Mouse (Mus musculus): ENCODE results near the gene Larp4. TPM values are rescaled to one million over a fixed set of nuclear protein-coding genes. Genes with fewer than 3 reads are reported as not detected.
"Not testable (repeated sequence)": the region's sequence is repeated elsewhere in the genome, so short reads cannot be mapped to it uniquely, and the experiment has no call there.

The Larp4 gene
- polyA plus RNA-seq, 1 experiment from 2014 or later = 29.5 TPM

- peak overlapping the region; percentile 98 for H3K27ac ChIP-seq
- H3K4me3 ChIP-seq (replicated peaks) = peak overlapping the region; percentile 85
- ATAC-seq (ENCODE audit: insufficient number of reproducible peaks, insufficient read depth, low FRiP score, low TSS enrichment, low read depth) = peak; percentile 95
- WGBS = under 1% methylated on average over 50 of the region's 50 CpGs
- peak overlapping the region; percentile 60 for H3K4me2 ChIP-seq
- 0 out of 2 replicates have a peak, but pooled peaks cover 4% of the 10 kb centered on the region for H3K4me1 ChIP-seq (replicated peaks)
- peak overlapping the region; percentile 82 for H3K9ac ChIP-seq (replicated peaks)
- no peaks in the 10 kb centered on the region for H3K27me3 ChIP-seq
- no peaks in the 10 kb centered on the region for H3K36me3 ChIP-seq
- H3K9me3 ChIP-seq = no peaks in the 10 kb centered on the region
Measured at GRCm38 (mm10) chr15:99972361-99972988, 2.6 kb downstream of the Larp4 start.

- peak overlapping the region; percentile 98 for H3K27ac ChIP-seq
- ATAC-seq (ENCODE audit: insufficient number of reproducible peaks, insufficient read depth, low FRiP score, low TSS enrichment, low read depth) = peak; percentile 85
- under 1% methylated on average over 84 of the region's 84 CpGs for WGBS
- H3K36me3 ChIP-seq = no peaks in the 10 kb centered on the region
- 0 out of 2 replicates have a peak, but pooled peaks cover 4% of the 10 kb centered on the region for H3K4me1 ChIP-seq (replicated peaks)
- H3K4me3 ChIP-seq (replicated peaks) = peak overlapping the region; percentile 85
- no peaks in the 10 kb centered on the region for H3K27me3 ChIP-seq
- H3K4me2 ChIP-seq = peak overlapping the region; percentile 60
- H3K9ac ChIP-seq (replicated peaks) = peak overlapping the region; percentile 82
- H3K9me3 ChIP-seq = no peaks in the 10 kb centered on the region
Measured at GRCm38 (mm10) chr15:99972989-99973911, 3.4 kb downstream of the Larp4 start.

GRCm38 (mm10) chr15:99974476-99975220 lies 4.8 kb downstream of the Larp4 start:
- no peaks in the 10 kb centered on the region for H3K36me3 ChIP-seq

DNA sequence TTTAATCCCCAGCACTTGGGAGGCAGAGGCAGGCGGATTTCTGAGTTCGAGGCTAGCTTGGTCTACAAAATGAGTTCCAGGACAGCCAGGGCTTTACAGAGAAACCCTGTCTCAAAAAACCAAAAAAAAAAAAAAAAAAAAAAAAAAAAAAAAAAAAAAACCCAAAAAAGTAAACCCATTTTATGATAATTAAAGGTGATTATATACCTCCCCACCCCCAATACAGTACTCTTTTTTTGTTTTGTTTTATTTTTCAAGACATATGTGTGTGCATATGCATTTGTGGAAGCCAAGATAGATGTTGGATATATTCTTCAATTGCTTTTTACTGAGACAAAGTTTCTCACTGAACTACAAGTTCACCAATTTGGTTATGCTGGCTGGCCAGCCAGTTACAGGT lies 6.3 kb downstream of the Larp4 start:
- not testable (repeated sequence) for H3K4me1 ChIP-seq (replicated peaks); ATAC-seq (ENCODE audit: insufficient number of reproducible peaks, insufficient read depth, low FRiP score, low TSS enrichment, low read depth); H3K9ac ChIP-seq (replicated peaks); H3K4me3 ChIP-seq (replicated peaks); H3K36me3 ChIP-seq; H3K4me2 ChIP-seq; H3K9me3 ChIP-seq; H3K27me3 ChIP-seq; H3K27ac ChIP-seq
- WGBS = 87% methylated on average over 2 of the region's 2 CpGs

More at GRCm38 (mm10) chr15:99974476-99975220, 4.8 kb downstream of the Larp4 start:
- no peak for ATAC-seq (ENCODE audit: insufficient number of reproducible peaks, insufficient read depth, low FRiP score, low TSS enrichment, low read depth)
- 74% methylated on average over 2 of the region's 2 CpGs for WGBS
- no peaks in the 10 kb centered on the region for H3K9me3 ChIP-seq
- 0 out of 2 replicates have a peak, but pooled peaks cover 4% of the 10 kb centered on the region for H3K4me1 ChIP-seq (replicated peaks)
- peak overlapping the region; percentile 85; the same call in 1 of the 2 replicates for H3K4me3 ChIP-seq (replicated peaks)
- no peak overlapping the region for H3K27ac ChIP-seq
- peak overlapping the region; percentile 60 for H3K4me2 ChIP-seq
- H3K9ac ChIP-seq (replicated peaks) = no peak overlapping the region
- H3K27me3 ChIP-seq = no peaks in the 10 kb centered on the region

DNA sequence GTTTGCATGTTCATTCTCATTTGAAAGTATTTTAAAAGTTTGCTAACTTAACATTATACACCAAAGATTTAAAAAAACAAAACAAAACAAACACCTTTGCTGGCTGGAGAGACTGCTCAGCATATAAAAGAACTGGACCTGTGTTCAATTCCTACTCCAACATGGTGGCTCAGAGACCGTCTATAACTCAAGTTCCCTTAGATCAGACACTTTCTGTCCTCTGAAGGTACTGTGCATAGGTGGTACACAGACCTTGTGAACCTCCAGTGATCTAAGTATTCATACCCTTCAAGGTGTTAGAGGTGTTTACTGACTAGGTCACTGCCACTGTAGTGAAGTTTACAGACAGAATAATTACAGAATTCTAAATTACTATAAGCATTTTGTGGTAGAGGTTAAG lies 9.4 kb downstream of the Larp4 start:
- Histone ChIP-seq H3K27ac (no peak overlapping the region), H3K4me1 (replicated peaks) (0 out of 2 replicates have a peak, but pooled peaks cover 3% of the 10 kb centered on the region), H3K9ac (replicated peaks) (no peak overlapping the region), H3K9me3 (no peaks in the 10 kb centered on the region), H3K27me3 (no peaks in the 10 kb centered on the region), H3K36me3 (no peaks in the 10 kb centered on the region), H3K4me3 (replicated peaks) (no peak overlapping the region), H3K4me2 (no peak overlapping the region)
- WGBS = 80% methylated on average over 1 of the region's 1 CpGs
- ATAC-seq (ENCODE audit: insufficient number of reproducible peaks, insufficient read depth, low FRiP score, low TSS enrichment, low read depth) = no peak

DNA sequence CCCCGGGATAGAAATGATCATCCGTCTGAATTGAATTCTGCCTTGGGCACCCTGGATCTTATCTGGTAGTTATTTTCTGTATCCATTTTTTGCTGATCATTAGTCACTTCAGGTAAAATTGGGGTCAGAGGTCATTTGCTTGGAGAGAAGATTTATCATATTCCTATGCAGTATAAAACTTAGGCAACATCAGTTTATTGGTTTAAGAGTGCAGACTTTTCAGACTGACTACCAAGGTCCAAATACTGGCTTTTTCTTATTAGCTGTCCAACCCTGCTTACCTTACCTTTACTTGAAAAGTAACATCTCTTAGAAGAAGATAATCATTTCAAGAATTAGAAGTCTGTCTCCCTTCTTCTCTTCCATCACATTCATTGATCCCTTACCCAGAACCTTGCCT lies 9.8 kb downstream of the Larp4 start:
- no peaks in the 10 kb centered on the region for H3K9me3 ChIP-seq
- no peak overlapping the region for H3K4me3 ChIP-seq (replicated peaks)
- no peaks in the 10 kb centered on the region for H3K4me1 ChIP-seq (replicated peaks)
- WGBS = 86% methylated on average over 2 of the region's 2 CpGs
- H3K4me2 ChIP-seq = no peak overlapping the region
- no peak overlapping the region for H3K9ac ChIP-seq (replicated peaks)
- no peaks in the 10 kb centered on the region for H3K36me3 ChIP-seq
- ATAC-seq (ENCODE audit: insufficient number of reproducible peaks, insufficient read depth, low FRiP score, low TSS enrichment, low read depth) = no peak
- no peaks in the 10 kb centered on the region for H3K27me3 ChIP-seq
- no peak overlapping the region for H3K27ac ChIP-seq

GRCm38 (mm10) chr15:99993100-99993499 lies 23.2 kb downstream of the Larp4 start:
- peaks cover 73% of the 10 kb centered on the region for H3K36me3 ChIP-seq
- H3K9ac ChIP-seq (replicated peaks) = no peak overlapping the region
- 94% methylated on average over 1 of the region's 1 CpGs for WGBS
- no peak for ATAC-seq (ENCODE audit: insufficient number of reproducible peaks, insufficient read depth, low FRiP score, low TSS enrichment, low read depth)
- H3K4me2 ChIP-seq = no peak overlapping the region
- H3K27me3 ChIP-seq = no peaks in the 10 kb centered on the region
- no peak overlapping the region for H3K27ac ChIP-seq
- H3K4me3 ChIP-seq (replicated peaks) = no peak overlapping the region
- no peaks in the 10 kb centered on the region for H3K4me1 ChIP-seq (replicated peaks)
- no peaks in the 10 kb centered on the region for H3K9me3 ChIP-seq

DNA sequence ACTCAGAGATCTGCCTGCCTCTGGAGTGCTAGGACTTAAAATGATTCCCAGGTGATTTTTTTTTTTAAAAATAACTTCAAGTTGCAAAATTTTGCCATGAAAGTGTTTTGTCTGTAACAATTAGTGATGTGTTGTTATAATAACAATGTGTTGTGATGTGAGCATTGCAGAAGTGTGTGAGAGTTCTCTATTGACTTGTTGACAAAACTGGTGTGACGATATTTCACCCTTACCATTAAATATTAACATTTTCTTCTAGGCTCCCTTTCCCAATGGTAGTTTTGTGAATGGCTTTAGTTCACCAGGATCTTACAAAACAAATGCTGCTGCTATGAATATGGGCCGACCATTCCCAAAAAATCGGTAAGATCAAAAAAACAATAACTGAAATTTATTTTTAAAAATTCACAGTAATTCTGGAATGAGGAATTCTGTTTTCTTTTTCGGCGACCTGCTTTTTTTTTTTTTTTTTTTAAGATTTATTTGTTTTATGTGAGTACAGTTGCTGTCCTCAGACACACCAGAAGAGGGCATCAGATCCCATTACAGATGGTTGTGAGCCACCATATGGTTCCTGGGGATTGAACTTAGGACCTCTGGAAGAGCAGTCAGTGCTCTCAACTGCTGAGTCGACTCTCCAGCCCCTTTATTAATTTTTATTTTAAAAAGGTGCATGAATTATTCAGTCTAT lies 27.4 kb downstream of the Larp4 start:
- no peaks in the 10 kb centered on the region for H3K9me3 ChIP-seq
- H3K4me3 ChIP-seq (replicated peaks) = no peak overlapping the region
- H3K9ac ChIP-seq (replicated peaks) = no peak overlapping the region
- no peaks in the 10 kb centered on the region for H3K4me1 ChIP-seq (replicated peaks)
- H3K27ac ChIP-seq = no peak overlapping the region
- H3K36me3 ChIP-seq = peaks cover 74% of the 10 kb centered on the region
- no peaks in the 10 kb centered on the region for H3K27me3 ChIP-seq
- H3K4me2 ChIP-seq = no peak overlapping the region
- 94% methylated on average over 6 of the region's 6 CpGs for WGBS
- ATAC-seq (ENCODE audit: insufficient number of reproducible peaks, insufficient read depth, low FRiP score, low TSS enrichment, low read depth) = no peak

DNA sequence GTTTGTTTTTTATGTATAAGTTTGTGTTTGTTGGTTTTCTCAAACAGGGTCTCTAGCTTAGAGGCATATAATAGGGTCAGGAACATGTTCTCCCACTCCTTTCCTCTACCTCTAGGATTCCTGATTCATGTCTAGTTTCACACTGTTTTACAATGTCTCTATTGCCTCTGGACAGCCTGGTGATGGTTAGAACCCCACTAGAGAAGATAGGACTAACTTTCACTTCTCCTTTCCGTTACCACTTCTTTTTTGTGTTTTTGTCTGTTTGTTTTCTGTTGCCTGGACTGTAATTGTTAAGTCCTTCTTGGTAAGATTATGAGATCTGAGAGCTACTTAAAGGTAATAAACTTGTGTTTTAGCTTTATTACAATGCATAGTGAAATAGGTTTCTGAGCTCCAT lies 29.5 kb downstream of the Larp4 start:
- WGBS = 89% methylated on average over 1 of the region's 1 CpGs
- ATAC-seq (ENCODE audit: insufficient number of reproducible peaks, insufficient read depth, low FRiP score, low TSS enrichment, low read depth) = no peak
- Histone ChIP-seq H3K27ac (no peak overlapping the region), H3K27me3 (no peaks in the 10 kb centered on the region), H3K4me3 (replicated peaks) (no peak overlapping the region), H3K36me3 (peaks cover 82% of the 10 kb centered on the region), H3K9ac (replicated peaks) (no peak overlapping the region), H3K9me3 (no peaks in the 10 kb centered on the region), H3K4me2 (no peak overlapping the region), H3K4me1 (replicated peaks) (no peaks in the 10 kb centered on the region)

DNA sequence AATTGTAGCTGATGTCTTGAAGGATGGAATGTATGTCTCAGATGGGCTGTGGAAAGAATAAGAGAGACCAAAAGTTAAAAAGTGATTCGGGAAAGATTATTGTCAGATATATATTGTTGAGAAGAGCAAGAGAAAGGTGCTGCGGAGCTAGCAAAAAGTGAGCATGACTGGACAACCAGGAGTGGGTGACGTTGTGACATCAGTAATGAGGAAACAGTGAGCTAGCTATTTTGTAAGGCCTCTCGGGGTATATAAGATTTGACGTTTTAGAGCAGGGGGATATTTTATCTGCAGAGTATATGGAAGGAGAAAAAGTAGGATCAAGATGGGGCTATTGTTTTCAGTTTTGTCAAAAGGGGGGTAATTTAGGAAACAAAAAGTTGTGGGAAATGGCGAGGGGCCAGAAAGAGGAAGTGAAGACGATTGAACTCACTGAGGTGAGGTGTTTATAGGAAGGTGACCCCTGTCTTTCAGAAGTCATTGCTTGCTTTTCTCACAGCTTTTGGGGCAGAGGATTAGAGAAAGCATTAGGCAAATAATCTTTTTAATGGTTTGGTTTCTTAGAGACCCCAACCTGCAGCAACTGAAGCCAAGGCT lies 34.9 kb downstream of the Larp4 start:
- no peaks in the 10 kb centered on the region for H3K4me1 ChIP-seq (replicated peaks)
- H3K27ac ChIP-seq = no peak overlapping the region
- no peak overlapping the region for H3K4me3 ChIP-seq (replicated peaks)
- peaks cover 91% of the 10 kb centered on the region for H3K36me3 ChIP-seq
- no peaks in the 10 kb centered on the region for H3K9me3 ChIP-seq
- WGBS = 90% methylated on average over 7 of the region's 7 CpGs
- no peak overlapping the region for H3K4me2 ChIP-seq
- H3K27me3 ChIP-seq = no peaks in the 10 kb centered on the region
- no peak for ATAC-seq (ENCODE audit: insufficient number of reproducible peaks, insufficient read depth, low FRiP score, low TSS enrichment, low read depth)
- no peak overlapping the region for H3K9ac ChIP-seq (replicated peaks)
